Mouse (Mus musculus) mouse embryonic stem cell (cell line): ENCODE measurements around the gene Insl6.

Experiments used
- in situ Hi-C, 2 experiments: fragments of 300-500 bp; cut with MboI; formaldehyde crosslinking; loops; 1 replicate in 1 of 2; 3 replicates in 1 of 2; pipeline ENCODE4 v1.14.3; 2019 to 2020; ENCODE audit warnings: low sequenced_read_pairs in 2 of 2, low pct_unique_long_range_greater_than_20kb in 1 of 2, mixed read lengths in 1 of 2; ENCODE audit not compliant: unreplicated experiment in 1 of 2

Gene Insl6

GRCm38 (mm10) chr19:29362173-29362930, 37.2 kb upstream of the Insl6 start:
- in situ Hi-C loops, result loop anchor here in 1 of 2 experiments (25.0 kb wide), 1 partner anchor 575 kb away; no protein-coding TSS in a partner anchor

DNA sequence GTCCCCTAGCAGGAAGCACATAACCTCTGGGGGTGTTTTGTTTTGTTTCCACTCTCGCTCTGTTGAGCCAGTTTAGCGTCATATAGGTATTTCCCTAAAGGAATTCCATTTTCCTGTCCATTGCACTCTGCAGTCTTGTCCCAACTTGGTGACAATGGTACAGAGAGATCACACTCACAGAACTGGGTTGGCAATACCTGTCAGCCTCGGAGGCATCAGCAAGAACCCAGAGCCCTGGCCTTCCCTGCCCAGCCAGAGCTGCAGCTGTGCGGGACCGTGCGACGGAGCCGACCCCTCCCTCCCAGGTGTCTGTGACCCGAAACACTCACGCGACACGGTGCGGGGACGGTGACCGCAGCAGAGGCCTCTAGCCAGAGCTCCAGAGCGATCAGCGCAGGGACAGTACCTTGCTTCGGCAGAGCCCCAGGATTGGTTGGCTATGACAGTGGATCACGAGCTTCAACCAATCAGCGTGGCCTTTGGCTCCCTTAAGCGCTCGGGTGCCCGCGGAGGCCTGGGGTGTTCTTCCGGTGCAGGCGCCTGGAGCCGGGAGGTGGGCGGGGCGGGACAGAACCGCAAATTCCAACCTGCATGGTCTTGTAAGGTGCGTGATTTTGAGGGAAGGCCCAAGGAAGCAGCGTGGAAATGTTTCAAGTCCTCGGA, 36.4 kb upstream of the Insl6 start:
- in situ Hi-C loops, result loop anchor here in 1 of 2 experiments (25.0 kb wide), 1 partner anchor 574 kb away; no protein-coding TSS in a partner anchor

GRCm38 (mm10) chr19:29360251-29360650, 35.1 kb upstream of the Insl6 start:
- in situ Hi-C loops, result loop anchor here in 1 of 2 experiments (25.0 kb wide), 1 partner anchor 573 kb away; no protein-coding TSS in a partner anchor

DNA sequence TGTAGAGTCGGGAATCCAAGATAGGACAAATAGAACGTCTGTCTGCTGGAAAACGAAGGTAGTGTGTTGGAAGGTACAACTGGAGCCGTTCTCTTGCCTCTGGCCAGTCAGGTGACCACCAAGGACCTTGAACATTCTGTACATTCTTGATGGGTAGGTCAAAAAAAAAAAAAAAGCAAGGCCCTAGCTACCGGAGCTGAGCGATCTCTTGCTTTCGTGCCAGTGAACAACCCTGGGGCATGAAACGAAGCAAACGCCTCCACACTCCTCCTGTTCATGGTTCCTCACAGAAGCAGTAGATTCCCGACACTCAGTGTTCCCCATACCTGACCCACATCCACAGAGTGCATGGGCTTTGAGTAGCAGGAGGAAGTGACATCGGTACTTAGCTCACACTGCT, 31.1 kb upstream of the Insl6 start:
- in situ Hi-C loops, result loop anchor here (10.0 to 25.0 kb wide), 2 partner anchors 291 to 569 kb away; no protein-coding TSS in a partner anchor

DNA sequence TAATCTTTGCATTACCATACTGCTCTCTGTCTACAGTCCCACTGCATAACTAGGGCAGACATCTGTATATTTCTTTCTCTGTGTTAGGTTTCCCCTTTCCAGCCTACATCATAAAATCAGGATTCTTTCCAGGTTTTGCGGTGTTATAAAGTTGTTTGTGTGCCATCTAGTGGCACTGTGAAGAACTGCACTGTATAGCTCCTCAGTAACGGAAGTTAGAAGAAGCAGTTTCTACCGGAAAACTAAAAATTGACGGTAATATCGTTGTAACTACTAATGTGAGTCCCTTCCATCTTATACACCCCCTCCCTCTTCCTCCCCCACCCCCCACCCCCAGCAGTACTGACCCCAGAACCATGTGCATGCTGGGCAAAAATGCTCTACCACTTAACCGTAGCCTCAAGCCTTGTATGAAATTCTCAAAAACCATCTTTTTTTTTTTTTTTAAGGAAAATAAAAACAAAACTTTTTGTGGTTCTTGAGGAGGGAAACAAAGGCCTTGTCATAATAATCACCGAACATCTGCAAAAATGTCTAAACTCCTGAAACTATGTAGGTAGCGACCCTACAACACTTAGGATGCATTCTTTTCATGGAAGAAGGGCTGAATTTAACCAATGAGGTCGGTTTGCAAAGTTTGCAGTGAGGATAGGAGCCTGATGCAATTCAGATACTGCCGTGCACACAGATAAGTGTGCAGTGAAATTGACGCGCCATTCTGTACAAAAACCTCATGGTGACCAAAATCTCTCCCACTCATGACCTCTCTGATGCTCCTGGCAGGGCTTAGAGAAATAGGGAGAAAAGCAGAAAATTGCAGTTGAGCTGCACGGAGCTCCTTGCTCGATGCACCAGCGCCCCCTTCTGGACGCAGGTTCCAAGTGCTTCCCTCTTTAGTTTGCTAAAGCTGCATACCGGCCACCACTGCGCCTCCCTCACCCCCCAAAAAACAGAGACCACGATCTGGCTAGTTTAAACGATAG, 30.0 kb upstream of the Insl6 start:
- in situ Hi-C loops, result loop anchor here (10.0 to 25.0 kb wide), 2 partner anchors 290 to 568 kb away; no protein-coding TSS in a partner anchor

DNA sequence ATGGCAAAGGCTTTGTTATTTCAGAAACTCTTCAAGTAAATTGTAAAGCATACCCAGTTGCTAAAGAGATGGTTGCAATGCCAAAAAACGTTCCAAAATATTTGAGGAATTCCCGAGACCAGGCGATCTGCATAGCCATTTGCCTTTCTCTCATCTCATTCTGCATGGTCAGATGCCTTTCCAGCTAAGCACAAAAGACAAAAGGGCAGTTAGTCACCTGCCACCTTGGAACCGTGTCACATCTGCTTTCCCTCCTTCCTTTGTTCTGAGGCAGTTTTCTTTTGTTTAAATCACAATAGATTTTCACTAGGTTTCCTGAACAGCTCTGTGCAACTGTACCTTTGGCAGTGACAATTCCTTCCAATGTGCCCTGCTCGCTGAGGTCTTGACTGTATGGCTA, 25.8 kb upstream of the Insl6 start:
- in situ Hi-C loops, result loop anchor here (10.0 to 25.0 kb wide), 2 partner anchors 286 to 564 kb away; no protein-coding TSS in a partner anchor

DNA sequence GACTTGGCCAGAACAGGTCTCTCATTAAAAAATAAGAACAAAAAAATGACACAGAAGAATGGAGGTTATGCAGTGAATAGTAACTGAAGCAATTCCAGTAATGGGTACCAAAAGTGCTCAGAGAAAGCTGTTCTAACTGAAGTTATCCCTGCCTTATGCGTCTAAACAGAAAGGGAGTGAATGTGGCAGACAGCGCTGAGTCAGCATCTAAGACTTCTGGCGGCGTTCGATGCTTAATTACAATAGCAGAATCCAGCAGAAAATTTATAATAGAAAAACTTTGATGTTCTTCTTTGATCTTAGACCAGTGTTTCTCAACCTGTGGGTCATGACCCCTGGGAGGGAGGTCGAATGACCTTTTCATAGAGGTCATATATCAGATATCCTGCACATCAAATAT, 20.5 kb upstream of the Insl6 start:
- in situ Hi-C loops, result no loop called here

DNA sequence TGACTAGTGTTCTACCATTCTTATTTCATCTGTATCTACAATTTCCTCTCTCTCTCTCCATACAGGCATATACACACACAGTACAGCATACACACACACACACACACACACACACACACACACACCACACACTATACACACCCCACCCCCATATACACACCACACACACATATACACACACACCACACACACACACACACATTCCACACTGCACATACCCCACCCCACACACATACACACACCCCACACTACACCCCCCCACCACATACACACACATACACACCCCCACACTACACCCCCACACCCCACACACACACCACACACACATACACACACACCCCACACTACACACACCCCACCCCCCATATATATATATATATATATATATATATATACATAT, 19.7 kb upstream of the Insl6 start:
- in situ Hi-C loops, result no loop called here

DNA sequence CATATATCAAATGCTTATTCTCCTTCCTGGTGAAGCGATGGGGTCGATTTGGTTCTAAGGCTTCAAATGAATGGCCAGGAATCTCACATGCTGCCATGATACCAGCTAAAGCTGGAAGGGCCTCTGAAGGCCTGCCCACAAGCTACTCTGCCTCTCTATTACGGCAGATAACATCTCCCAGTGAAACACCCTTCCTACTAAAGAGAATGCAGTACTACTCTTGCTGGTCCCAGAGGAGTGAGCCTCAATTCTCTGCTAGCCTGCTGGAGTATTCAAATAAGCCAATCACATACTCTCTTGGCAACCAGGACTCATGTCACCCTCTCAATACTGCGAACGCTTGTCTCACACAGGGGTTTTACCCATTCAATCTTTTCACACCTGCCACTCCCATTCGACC, 17.1 kb upstream of the Insl6 start:
- in situ Hi-C loops, result no loop called here

DNA sequence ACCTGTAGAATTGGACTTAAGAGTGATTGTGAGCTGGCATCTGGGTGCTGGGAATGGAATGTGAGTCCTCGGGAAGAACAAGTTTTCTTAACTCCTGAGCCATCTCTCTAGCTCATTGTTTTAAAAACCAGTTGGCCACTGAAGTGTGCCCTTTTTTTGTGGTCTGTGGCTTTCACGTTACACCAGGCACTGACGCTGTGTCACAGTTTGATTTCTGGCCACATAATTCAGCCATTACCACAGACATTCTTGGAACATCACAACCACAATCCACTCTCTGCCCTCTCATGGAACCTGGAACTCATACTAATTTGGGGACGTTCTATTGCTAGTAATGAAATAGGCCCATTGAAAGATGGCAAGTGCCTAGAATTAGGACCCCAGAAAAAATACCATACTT, 15.9 kb upstream of the Insl6 start:
- in situ Hi-C loops, result no loop called here

DNA sequence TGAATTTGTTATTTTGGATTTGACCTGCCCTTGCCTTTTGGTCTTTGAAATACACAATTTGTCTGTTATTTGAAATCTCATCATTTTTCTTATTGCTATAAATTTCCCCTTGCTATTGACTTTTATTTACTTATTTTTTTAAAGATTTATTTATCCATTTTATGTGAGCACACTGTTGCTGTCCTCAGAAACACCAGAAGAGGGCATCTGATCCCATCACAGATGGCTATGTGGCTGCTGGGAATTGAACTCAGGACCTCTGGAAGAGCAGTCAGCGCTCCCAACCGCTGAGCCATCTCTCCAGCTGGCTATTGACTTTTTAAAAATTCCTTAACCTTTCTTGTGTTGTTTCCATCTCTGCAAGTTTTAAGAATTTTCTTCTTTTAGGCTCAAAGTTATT, 11.5 kb upstream of the Insl6 start:
- in situ Hi-C loops, result no loop called here

GRCm38 (mm10) chr19:29334068-29334745, 9.1 kb upstream of the Insl6 start, which contains the start of gene Rln1:
Gene Rln1 (minus strand): TSS chr19:29334670.
- in situ Hi-C loops, result no loop called here

DNA sequence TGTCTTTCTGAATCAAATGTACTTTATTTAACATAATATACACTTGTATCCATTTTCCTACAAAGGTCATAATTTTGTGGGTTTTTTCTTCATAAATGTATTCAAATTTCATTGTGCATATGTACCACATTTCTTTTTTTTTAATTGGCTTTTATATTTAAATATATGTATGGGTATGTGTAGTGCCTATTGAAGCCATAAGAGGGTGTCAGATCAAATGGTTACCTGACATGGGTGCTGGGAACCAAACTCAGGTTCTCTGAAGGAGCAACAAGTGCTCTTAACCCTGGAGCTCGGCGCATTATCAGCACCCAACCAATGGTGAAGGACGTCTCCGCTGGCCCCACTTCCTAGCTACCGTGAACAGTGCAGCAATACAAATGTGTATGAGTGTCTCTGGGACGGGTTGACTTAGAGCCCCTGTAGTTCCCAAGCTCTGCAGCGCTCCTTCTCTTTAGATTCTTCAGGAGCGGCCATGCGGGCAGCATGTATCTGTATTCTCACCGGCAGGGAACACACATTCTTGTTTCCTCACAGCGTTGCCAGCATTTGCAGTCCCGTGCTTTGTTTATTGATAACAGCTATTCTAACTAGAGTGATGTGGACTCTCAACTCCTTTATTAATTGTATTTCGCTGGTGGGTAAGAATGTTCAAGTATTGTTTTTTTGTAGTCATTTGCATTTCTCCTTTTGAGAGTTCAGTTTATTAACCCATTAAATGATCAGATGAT, 1.8 kb upstream of the Insl6 start:
- in situ Hi-C loops, result no loop called here

DNA sequence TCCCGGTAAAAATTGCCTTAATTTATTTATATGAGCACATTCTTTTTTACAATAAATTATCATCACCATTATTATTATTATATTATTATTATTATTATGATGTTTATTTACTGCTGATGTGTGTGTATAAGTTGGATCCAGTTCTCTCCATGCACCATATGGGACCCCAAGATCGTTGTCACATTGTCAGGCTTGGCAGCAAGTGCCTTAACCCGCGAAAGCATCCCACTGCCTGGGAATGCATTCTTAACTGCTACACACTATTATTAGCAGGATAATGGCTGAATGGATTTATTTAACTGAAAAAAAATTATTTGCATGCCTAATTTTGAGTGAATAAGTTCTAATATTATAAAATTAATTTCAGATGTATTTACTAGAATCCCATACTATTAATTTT, 1.2 kb upstream of the Insl6 start:
- in situ Hi-C loops, result no loop called here

DNA sequence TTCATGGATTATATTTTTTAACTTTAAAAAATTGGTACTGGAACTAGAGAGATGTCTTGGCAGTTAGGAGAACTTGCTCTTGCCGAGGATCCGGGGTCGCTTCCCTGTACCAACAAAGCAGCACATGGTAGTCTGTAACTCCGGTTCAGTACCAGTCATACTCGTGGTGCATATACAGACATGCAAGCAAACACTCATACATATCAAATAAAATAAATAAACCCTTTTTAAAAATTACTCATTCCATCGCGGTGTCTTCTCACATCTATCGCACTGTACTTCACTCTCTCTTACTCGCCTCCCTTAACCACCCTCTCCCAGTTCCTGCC, 660 bp upstream of the Insl6 start:
- in situ Hi-C loops, result no loop called here

- in situ Hi-C loops, result no loop called here
Observed at GRCm38 (mm10) chr19:29323416-29324049, 1.6 kb downstream of the Insl6 start.

DNA sequence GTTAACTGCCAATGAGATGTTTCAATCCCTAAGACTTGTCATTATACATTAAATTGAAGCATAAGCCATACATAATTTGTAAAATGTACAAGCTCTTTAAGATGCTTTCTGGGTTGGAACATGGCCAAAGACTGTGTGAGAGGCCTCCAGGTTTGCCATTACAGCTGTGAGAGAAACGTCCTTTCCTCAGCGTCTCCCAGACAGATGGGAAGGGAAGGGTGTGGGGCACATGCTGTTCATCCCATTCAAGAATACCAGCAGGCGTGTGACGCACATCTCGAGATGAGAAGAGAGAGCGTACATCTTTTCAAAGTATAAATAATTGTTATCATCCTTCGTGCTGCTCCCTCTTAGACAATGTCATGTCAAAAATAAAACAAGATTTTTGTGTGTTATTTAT, 12.5 kb downstream of the Insl6 start:
- in situ Hi-C loops, result no loop called here
